Mouse (Mus musculus): ENCODE measurements around the gene Brk1.

The Brk1 gene

GRCm38 (mm10) chr6:113623941-113624751, 19.6 kb downstream of the Brk1 start, which contains the start of gene Vhl:
Vhl (plus strand) TSS chr6:113623959.
- peak; percentile 85 for DNase-seq (ENCODE audit: low spot score)

- no peak for DNase-seq (ENCODE audit: low spot score)
Observed at GRCm38 (mm10) chr6:113624989-113625770, 20.6 kb downstream of the Brk1 start.

GRCm38 (mm10) chr6:113630322-113630721, 25.8 kb downstream of the Brk1 start:
- no peak for DNase-seq (ENCODE audit: low spot score)

- DNase-seq (ENCODE audit: low spot score) = no peak
Observed at GRCm38 (mm10) chr6:113632863-113633262, 28.3 kb downstream of the Brk1 start.

GRCm38 (mm10) chr6:113638302-113639040, 33.9 kb downstream of the Brk1 start, which contains the start of gene Irak2:
Irak2 (plus strand) TSS chr6:113638467.
- DNase-seq (ENCODE audit: low spot score) = peak; percentile 96

- DNase-seq (ENCODE audit: low spot score) = no peak
Observed at GRCm38 (mm10) chr6:113639201-113639600, 34.6 kb downstream of the Brk1 start.

- DNase-seq (ENCODE audit: low spot score) = no peak
Observed at GRCm38 (mm10) chr6:113642605-113643004, 38.0 kb downstream of the Brk1 start.

GRCm38 (mm10) chr6:113643021-113643420, 38.4 kb downstream of the Brk1 start:
- no peak for DNase-seq (ENCODE audit: low spot score)

- DNase-seq (ENCODE audit: low spot score) = no peak
Observed at GRCm38 (mm10) chr6:113643967-113644366, 39.4 kb downstream of the Brk1 start.

- DNase-seq (ENCODE audit: low spot score) = no peak
Observed at GRCm38 (mm10) chr6:113644808-113645207, 40.2 kb downstream of the Brk1 start.

- no peak for DNase-seq (ENCODE audit: low spot score)
Observed at GRCm38 (mm10) chr6:113649346-113650196, 45.0 kb downstream of the Brk1 start.

- no peak for DNase-seq (ENCODE audit: low spot score)
Observed at GRCm38 (mm10) chr6:113650197-113650640, 45.6 kb downstream of the Brk1 start.

GRCm38 (mm10) chr6:113651626-113652025, 47.1 kb downstream of the Brk1 start:
- DNase-seq (ENCODE audit: low spot score) = no peak

GRCm38 (mm10) chr6:113653551-113653950, 49.0 kb downstream of the Brk1 start:
- no peak for DNase-seq (ENCODE audit: low spot score)

GRCm38 (mm10) chr6:113654102-113654501, 49.5 kb downstream of the Brk1 start:
- DNase-seq (ENCODE audit: low spot score) = no peak

- no peak for DNase-seq (ENCODE audit: low spot score)
Observed at GRCm38 (mm10) chr6:113654753-113655397, 50.3 kb downstream of the Brk1 start.

GRCm38 (mm10) chr6:113655475-113655874, 50.9 kb downstream of the Brk1 start:
- no peak for DNase-seq (ENCODE audit: low spot score)

- no peak for DNase-seq (ENCODE audit: low spot score)
Observed at GRCm38 (mm10) chr6:113656847-113657246, 52.3 kb downstream of the Brk1 start.

GRCm38 (mm10) chr6:113658226-113658625, 53.7 kb downstream of the Brk1 start:
- no peak for DNase-seq (ENCODE audit: low spot score)

- DNase-seq (ENCODE audit: low spot score) = no peak
Observed at GRCm38 (mm10) chr6:113659648-113660491, 55.3 kb downstream of the Brk1 start.

Measured in urinary bladder, postnatal 25 days (tissue).